Mouse (Mus musculus): Measurements from ENCODE around the gene Hs6st3.

- no peak for TF ChIP-seq EP300 (IDR thresholded peaks at IDR 0.05; ENCODE audit: insufficient read depth, low read depth, low read length)
- no peak for TF ChIP-seq CTCF (IDR thresholded peaks at IDR 0.05; ENCODE audit: low read depth, low read length)
Observed at GRCm38 (mm10) chr14:119895097-119895496, 757.0 kb downstream of the Hs6st3 start.

All from ES-Bruce4 (cell line).